Mouse (Mus musculus): ENCODE results near the gene Glul.

- no peak for TF ChIP-seq CTCF (IDR thresholded peaks at IDR 0.05; ENCODE audit: borderline replicate concordance, extremely low read depth, insufficient read depth, insufficient read length)
- TF ChIP-seq POLR2A (IDR thresholded peaks at IDR 0.05; ENCODE audit: borderline replicate concordance, extremely low read depth, insufficient read depth, insufficient read length, poor library complexity, severe bottlenecking), result no peak
Observed at GRCm38 (mm10) chr1:153900381-153900780, 637 bp downstream of the Glul start.
